Mouse (Mus musculus) liver, adult (tissue): ENCODE measurements around the gene Rrp1b.

Experiments
- GATA4 ChIP-seq: IDR thresholded peaks from 2 replicates; pipeline ENCODE4 v1.6.1; 2014; ENCODE audit warnings: mild to moderate bottlenecking, low read length; ENCODE audit not compliant: insufficient replicate concordance

The Rrp1b gene

DNA sequence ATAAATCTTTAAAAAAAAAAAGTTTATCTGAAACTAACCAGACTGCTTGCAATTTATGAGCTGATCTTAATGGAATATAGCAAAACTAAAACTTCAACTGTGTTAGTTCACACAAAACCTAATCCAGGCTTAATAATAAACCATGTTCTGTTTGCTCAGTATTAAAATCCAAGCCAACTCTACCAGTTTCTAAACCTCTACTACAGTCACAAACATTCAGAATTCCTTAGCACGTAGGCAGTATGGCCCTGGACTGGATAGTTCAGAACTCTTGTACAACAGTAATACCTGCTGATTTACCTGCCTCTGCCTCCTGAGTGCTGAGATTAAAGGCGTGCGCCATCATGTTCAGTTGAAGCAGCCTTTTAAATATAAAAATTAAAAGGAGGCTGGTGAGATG, 13.9 kb upstream of the Rrp1b start:
- no peak for TF ChIP-seq GATA4

DNA sequence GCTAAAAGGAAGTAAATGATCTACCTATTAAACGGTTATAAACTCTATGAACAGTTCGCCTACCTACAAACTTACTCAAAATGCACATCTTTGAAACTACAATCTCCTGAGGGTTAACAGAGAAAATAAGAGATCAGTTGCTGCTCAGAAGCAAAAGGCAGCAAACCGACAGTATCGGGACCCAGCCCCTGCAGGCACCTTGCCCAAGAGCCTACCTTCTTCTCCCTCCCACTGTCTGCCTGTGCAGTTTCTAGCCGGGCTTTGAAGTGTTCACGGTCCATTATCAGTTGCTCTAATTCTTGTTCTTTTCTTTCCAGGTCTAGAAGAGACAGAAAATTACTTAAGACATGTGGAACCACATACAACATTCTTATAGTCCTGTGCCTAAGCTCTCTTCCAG, 13.3 kb upstream of the Rrp1b start:
- no peak for TF ChIP-seq GATA4

DNA sequence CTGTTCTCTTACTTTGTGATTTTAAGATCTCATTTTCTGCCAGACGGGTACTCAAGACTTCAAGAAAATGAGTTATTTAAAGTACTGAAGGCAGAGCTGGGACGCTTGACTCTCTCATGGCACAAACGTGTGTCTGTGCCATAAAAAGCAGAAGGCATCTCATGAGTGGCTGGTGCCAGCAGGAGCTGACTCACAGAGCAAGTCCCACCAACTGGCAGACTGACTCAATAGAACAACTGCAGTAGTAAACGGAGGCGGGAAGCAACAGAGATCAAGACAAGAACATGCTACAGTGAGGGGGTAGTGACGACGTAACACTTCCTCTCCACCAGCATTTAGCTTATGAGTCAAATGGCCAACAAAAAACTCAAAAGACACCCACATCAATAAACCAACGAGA, 12.8 kb upstream of the Rrp1b start:
- no peak for TF ChIP-seq GATA4

DNA sequence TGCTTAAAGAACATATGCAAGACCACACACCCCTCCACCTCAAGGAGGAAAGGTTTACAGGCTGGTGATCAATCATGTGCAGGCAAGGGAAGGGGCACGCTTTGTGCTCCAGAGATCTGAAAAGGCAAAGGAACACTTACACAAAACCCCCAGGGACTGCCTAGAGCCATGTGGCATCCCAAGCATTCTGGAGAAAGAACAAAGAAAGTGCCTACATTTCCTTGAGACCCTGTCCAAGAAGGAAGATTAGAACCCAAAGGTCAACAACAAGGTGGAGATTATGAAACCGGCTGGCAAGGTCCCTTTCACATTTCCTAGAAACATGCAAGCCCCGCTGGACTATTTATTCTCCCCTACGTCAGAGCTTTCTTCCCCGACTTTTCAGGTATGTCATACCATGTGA, 11.2 kb upstream of the Rrp1b start:
- no peak for TF ChIP-seq GATA4

DNA sequence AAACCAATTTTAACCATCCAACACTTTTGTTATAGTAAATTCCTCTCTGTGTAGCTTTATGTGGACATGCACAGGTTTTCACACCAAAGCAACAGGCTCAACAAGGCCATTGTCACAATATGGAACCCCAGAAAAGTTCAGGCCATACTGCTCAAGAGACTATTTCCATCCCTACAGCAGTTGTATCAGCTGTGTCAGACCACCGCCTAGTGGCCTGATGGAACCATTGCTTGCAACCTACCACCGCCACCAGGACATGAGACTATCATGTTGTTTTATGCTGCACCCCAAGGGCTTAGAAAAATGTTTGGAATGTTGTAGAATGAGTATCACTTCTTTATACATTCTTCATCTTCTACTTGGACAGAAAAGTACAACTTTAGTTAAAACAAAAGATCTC, 10.5 kb upstream of the Rrp1b start:
- TF ChIP-seq GATA4 = no peak

DNA sequence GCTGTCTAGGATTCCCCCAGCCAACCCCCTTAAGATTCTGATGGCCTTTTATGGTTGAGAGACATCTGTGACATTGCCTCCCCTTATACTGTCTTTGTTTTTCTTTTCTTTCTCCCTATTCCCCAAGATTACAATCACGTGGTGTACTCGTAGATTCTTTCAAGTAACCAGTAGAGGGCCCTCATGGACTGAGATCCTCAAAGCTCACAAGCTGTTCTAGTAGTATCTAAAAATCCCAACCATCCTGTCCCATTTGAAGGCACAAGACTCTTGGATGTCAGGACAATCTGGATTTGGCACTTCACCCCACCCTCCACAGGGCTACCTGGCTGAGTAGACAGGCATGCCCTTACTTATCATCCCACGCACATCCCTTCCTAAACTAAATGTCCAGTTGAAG, 8.2 kb upstream of the Rrp1b start:
- TF ChIP-seq GATA4 = no peak

DNA sequence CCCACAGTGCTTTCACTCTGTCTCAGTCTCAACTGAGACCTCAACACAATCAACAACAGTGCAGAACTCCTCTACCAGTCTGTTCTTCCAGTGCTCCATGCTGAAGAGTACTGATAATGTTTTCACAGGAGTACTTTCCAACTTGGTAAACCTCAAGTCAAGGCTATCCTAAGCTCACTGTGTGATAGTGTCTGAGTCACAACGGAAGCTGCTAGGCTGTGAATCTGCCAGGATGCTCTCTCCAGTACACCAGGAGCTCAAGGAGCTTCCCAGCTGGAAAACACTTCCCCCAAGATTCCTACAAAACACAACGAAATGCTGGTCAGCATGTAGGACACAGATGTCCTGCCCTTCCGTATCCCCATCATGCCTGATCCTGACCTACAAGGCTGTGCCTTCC, 7.6 kb upstream of the Rrp1b start:
- TF ChIP-seq GATA4 = no peak

DNA sequence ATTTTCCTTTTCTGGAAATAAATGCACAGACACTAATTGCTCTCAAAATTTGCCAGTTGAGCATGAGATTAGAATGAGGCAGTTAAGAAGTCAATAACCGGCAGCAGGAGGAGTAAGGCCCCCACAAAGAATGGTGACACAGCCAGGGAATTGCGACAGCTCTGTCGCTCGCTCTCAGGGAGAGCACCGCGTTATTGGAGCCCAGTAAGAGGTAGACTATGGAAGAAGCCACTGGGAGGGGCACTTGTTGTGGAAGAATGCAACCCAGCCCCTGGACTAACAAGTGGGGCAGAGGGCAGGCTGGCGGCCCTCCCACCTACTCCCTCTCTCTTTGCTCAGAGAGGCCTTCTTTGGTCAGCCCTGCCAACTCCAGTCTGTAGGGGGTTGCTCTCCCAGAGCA, 4.2 kb upstream of the Rrp1b start:
- no peak for TF ChIP-seq GATA4

DNA sequence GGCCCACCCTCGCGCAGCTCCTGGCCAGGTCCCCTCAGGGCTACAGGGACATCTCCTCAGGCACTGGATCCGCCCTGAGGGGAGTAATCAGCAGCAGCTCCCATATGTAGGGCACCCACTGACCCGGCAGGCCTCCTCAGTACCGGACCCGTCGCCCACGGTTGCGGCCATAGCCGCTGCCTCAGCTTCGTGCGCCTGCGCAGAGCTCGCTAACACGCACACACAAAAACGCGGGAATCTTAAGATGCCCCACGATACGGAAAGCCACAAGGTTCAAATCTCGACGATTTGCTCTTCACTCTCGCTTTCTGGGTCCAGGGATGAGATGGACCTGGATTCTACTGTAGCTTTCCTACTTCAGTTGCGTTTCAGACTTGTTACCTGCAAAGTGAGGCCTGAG, 1.6 kb upstream of the Rrp1b start:
- no peak for TF ChIP-seq GATA4

DNA sequence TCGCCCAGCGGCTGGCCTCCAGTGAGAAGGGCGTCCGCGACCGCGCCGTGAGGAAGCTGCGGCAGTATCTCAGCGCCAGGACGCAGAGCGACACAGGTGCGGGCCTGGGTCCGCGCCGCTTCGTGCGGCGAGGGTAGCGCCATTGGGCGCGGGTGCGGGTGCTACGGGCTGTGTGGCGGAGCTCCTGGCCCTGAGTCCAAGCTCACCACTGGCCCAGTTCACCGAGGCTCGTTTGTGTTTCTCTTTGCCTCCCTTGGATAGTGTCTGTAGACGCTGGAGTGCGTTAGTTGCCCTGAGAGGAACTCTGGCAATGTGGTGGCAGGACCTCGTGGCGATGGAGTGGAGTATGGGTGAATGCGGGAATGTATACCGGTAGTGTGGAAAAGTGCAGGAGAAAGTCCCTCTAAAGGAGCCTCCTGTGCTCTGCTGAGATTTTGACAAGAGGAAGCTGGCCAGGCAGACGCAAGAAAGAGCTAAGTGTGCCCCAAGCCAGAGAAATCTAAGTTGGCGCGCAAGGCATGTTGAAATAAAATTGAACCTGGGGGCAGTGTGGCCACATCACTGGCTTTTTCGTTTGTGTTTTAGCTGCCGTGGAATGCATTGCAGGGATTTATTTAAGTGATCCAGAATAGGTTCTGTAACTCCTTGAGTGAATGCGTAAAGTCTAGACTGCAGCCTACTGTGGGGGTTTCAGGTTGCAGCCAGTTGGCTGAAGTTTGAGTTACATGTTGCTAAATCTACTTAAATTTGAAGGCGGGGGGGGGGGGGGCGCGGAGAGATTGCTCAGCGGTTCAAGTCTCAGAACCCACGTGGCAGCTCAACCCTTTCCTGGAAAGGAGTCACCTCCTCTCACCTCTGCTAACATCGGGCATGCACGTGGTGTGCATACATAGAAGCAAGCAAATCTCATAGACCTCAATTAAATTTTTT, 874 bp downstream of the Rrp1b start:
- no peak for TF ChIP-seq GATA4

DNA sequence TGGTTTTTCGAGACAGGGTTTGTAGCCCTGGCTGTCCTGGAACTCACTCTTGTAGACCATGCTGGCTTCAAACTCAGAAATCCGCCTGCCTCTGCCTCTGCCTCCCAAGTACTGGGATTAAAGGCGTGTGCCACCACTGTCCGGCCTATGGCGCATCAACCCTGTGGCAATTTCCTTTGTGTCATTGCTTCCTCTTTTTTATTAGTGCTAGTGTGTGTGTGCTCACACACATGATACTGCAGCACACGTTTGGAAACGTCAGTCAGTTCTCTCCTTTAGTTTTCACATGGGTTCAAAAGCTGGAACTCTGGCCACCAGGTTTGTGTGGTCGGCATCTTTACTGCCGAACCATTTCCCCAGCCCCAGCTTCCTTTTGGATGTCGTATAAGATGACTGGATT, 4.4 kb downstream of the Rrp1b start:
- TF ChIP-seq GATA4 = no peak

DNA sequence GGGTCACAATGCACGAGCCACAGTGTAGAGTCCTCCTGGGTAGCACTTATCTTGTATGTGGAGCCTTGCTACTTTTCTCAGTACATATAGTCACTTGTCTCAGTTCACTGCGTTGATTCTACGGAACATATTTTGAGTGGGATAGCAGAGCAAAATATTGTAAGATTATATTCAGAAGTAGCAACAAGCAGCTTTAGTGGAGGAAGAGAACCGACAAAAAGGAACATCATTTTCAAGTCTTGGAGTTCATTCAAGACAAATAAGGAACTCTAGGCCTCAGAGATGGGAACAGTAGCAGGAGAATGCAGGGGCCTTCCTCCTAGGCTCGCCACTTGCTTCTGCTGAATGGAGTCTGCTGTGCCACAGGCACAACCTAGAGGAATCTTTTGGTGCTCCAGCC, 10.6 kb downstream of the Rrp1b start:
- TF ChIP-seq GATA4 = no peak

DNA sequence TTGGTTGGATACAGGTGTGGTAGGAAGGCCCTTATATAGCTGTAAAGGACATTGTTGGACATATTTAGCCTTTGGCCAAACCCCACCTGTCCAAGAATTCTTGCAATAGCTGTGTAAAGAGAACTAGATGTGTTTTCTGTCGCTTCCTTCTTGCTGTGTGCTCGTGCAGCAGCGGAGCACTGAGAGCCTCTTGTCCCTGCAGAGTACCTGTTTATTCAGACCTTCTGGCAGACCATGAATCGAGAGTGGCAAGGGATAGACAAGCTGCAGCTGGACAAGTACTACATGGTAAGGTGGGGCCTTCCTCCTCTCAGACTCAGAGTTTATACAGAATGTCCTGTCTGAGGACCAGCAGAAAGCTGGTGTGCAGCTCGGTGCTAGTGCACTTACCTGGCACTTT, 12.5 kb downstream of the Rrp1b start:
- TF ChIP-seq GATA4 = no peak

DNA sequence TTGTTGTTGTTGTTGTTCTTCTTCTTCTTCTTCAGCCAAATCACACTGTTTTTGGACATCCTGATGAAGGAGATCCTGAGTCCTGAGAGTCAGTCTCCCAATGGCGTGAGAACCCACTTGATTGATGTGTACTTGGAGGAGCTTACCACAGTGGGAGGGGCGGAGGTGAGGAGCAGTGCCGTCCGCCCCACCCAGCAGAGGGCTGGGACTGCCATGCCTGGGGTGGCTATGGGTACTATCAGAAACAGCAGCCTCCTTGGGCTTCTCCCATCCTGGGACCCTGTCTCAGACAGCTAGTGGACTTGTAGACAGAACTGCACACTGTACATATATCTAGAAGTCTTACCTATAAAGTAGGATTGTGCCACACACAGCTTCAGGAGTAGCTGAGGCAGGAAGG, 14.0 kb downstream of the Rrp1b start:
- TF ChIP-seq GATA4 = no peak

DNA sequence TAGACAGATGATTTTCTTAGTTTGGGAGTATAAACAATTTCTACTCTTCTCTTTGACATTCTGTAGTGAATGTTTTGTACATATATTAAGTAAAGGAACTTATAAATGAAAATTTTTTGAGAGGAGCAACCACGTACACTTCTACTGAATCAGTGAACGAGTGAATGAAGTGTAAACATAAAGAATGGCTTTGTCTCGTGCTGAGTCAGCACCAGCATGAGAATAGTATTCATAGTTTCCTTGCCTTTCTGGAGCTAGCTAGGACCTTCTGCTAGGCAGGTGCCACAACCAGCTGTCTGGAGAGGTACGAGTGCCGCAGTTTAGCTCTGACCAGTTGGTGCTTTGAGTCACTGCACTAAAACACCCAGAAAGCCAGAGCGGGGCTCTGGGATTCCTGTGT, 14.7 kb downstream of the Rrp1b start:
- no peak for TF ChIP-seq GATA4

DNA sequence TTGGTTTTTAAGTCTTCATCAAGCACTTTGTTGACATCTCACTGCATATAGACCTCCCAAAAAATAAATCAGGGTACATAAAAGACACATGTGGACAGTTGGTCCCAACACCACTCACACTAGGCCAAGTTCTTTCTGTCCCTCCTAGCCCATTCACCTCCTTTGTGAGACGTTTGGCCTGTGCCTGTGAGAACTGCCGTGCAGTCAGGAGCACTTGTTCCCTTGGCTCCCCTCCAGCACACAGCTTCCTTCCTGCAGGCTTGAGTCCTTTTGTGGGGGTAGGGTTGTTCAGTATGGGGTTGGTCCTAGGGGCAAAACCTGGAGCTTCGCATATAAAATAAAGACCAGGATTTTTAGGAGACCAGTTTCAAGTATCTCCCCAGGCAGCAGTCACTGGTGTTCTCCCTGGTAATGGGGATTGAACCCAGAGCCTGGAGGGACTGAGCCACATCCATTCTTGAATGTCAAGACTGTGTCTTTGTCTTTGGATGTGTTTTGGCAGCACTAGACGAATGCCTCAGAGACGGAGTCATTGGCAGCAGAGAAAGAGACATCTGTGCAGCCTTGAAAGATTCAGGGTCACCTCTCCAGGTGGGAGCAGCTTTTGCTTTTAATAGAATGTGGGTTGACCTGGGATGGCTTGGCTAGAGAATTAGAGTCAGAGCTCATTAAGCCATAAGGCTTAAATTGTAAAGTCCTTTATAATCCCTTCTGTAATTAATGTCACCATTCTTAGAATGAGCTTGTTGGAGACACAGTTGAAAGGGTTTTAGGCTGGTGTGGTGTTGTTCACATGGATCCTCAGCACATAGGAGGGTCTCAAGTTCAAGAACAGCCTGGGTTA, 16.6 kb downstream of the Rrp1b start:
- TF ChIP-seq GATA4 = no peak
